Mouse (Mus musculus): ENCODE measurements around the gene Mepce. TPM values are rescaled to one million over a fixed set of nuclear protein-coding genes. Genes with fewer than 3 reads are reported as not detected.

Mepce gene
- polyA plus RNA-seq, 1 experiment: 81.9 TPM

- DNase-seq: no peak
- no peak overlapping the region for H3K4me3 ChIP-seq (ENCODE audit: control insufficient read depth, insufficient read depth, low read length)
- no peak overlapping the region for H3K27ac ChIP-seq (ENCODE audit: control insufficient read depth, insufficient read depth, low read length)
These were observed 42.8 kb upstream of the Mepce start for GRCm38 (mm10) chr5:137830238-137830637.

DNA sequence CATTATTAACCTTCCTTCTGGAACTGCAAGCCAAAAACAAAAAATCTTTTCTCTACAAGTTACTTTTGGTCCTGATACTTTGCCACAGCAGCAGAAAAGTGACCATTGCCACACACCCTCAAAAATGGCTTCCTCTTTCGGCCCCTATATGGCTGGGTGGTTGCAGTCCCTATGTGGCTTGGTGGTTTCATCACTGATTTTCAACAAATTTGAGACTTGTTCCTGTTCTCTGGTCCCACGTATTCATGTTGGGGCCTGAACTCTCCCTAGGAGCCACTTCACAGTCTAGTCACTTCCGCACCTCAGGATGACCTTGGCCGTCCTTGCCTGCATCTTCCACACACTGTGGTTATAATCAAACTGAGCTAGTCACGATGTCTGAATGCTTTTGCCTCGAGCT, 41.2 kb upstream of the Mepce start:
- Histone ChIP-seq H3K27ac (ENCODE audit: control insufficient read depth, insufficient read depth, low read length) (no peak overlapping the region), H3K4me1 (replicated peaks; ENCODE audit: control insufficient read depth, insufficient read depth, low read length) (no peaks in the 10 kb centered on the region), H3K36me3 (ENCODE audit: control insufficient read depth, insufficient read depth, low read length) (no peaks in the 10 kb centered on the region), H3K27me3 (ENCODE audit: control insufficient read depth, insufficient read depth, low read length) (no peaks in the 10 kb centered on the region), H3K4me3 (ENCODE audit: control insufficient read depth, insufficient read depth, low read length) (no peak overlapping the region)
- DNase-seq: no peak
- WGBS: 78% methylated on average over 6 of the region's 6 CpGs
- no peak for TF ChIP-seq CTCF (IDR thresholded peaks at IDR 0.05; ENCODE audit: borderline replicate concordance, control insufficient read depth, extremely low read depth, insufficient read depth, low read length, poor library complexity)
- TF ChIP-seq POLR2A (IDR thresholded peaks at IDR 0.05; ENCODE audit: control insufficient read depth, extremely low read depth, insufficient read depth, low read length, poor library complexity): no peak

More at GRCm38 (mm10) chr5:137830238-137830637, 42.8 kb upstream of the Mepce start:
- TF ChIP-seq CTCF (IDR thresholded peaks at IDR 0.05; ENCODE audit: borderline replicate concordance, control insufficient read depth, extremely low read depth, insufficient read depth, low read length, poor library complexity) (no peak), POLR2A (IDR thresholded peaks at IDR 0.05; ENCODE audit: control insufficient read depth, extremely low read depth, insufficient read depth, low read length, poor library complexity) (no peak)
- WGBS: 55% methylated on average over 7 of the region's 7 CpGs
- H3K4me1 ChIP-seq (replicated peaks; ENCODE audit: control insufficient read depth, insufficient read depth, low read length): no peaks in the 10 kb centered on the region
- no peaks in the 10 kb centered on the region for H3K27me3 ChIP-seq (ENCODE audit: control insufficient read depth, insufficient read depth, low read length)
- H3K36me3 ChIP-seq (ENCODE audit: control insufficient read depth, insufficient read depth, low read length): no peaks in the 10 kb centered on the region

- Histone ChIP-seq H3K4me1 (replicated peaks; ENCODE audit: control insufficient read depth, insufficient read depth, low read length) (no peaks in the 10 kb centered on the region), H3K4me3 (ENCODE audit: control insufficient read depth, insufficient read depth, low read length) (no peak overlapping the region), H3K27ac (ENCODE audit: control insufficient read depth, insufficient read depth, low read length) (no peak overlapping the region), H3K36me3 (ENCODE audit: control insufficient read depth, insufficient read depth, low read length) (no peaks in the 10 kb centered on the region), H3K27me3 (ENCODE audit: control insufficient read depth, insufficient read depth, low read length) (no peaks in the 10 kb centered on the region)
- DNase-seq: no peak
- TF ChIP-seq POLR2A (IDR thresholded peaks at IDR 0.05; ENCODE audit: control insufficient read depth, extremely low read depth, insufficient read depth, low read length, poor library complexity) (no peak), CTCF (IDR thresholded peaks at IDR 0.05; ENCODE audit: borderline replicate concordance, control insufficient read depth, extremely low read depth, insufficient read depth, low read length, poor library complexity) (no peak)
- 63% methylated on average over 7 of the region's 7 CpGs for WGBS
These were observed 39.0 kb upstream of the Mepce start for GRCm38 (mm10) chr5:137826421-137826820.

DNA sequence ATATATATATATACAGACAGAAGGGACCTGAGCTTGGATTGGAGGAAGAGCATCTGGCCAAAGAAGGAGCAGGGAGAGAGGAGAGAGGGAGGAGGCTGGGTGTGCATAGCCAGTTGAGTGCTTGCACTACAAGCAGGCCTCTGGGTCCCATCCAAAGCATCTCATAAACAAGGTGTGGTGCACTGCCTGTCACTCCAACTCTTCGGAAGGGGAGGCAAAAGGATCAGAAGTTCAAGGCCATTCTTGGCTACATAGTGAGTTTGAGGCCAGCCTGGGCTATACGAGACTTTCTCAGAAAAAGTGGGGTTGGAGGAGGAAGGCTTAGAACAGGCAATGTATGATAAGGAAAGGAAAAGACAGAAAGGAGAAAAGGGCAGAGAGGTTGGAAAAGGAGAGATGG, 38.5 kb upstream of the Mepce start:
- WGBS: 95% methylated on average over 2 of the region's 2 CpGs
- H3K4me3 ChIP-seq (ENCODE audit: control insufficient read depth, insufficient read depth, low read length): no peak overlapping the region
- TF ChIP-seq CTCF (IDR thresholded peaks at IDR 0.05; ENCODE audit: borderline replicate concordance, control insufficient read depth, extremely low read depth, insufficient read depth, low read length, poor library complexity) (no peak), POLR2A (IDR thresholded peaks at IDR 0.05; ENCODE audit: control insufficient read depth, extremely low read depth, insufficient read depth, low read length, poor library complexity) (no peak)
- DNase-seq: no peak
- H3K36me3 ChIP-seq (ENCODE audit: control insufficient read depth, insufficient read depth, low read length): no peaks in the 10 kb centered on the region
- no peak overlapping the region for H3K27ac ChIP-seq (ENCODE audit: control insufficient read depth, insufficient read depth, low read length)
- no peaks in the 10 kb centered on the region for H3K4me1 ChIP-seq (replicated peaks; ENCODE audit: control insufficient read depth, insufficient read depth, low read length)
- H3K27me3 ChIP-seq (ENCODE audit: control insufficient read depth, insufficient read depth, low read length): no peaks in the 10 kb centered on the region

DNA sequence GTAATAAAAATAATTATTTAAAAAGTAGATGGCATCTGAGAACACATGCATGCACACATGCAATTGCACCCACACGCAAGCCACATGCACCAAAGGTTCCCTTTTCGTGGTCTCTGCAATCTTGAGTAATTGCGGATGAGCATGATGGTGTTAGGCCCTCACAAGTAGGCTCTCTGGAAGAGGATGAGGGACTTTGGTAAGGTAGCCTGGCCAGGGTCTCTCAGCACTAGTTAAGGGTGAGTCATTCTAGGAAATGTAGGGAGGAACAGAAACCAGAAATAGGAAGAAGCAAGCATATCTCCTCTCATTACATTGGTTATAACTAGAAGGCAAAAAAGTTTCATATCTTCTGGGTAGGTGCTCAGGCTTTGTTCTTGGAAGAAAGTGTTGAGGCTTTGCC, 37.6 kb upstream of the Mepce start:
- DNase-seq: no peak
- Histone ChIP-seq H3K27ac (ENCODE audit: control insufficient read depth, insufficient read depth, low read length) (no peak overlapping the region), H3K4me3 (ENCODE audit: control insufficient read depth, insufficient read depth, low read length) (no peak overlapping the region), H3K4me1 (replicated peaks; ENCODE audit: control insufficient read depth, insufficient read depth, low read length) (no peaks in the 10 kb centered on the region), H3K27me3 (ENCODE audit: control insufficient read depth, insufficient read depth, low read length) (no peaks in the 10 kb centered on the region), H3K36me3 (ENCODE audit: control insufficient read depth, insufficient read depth, low read length) (no peaks in the 10 kb centered on the region)
- TF ChIP-seq POLR2A (IDR thresholded peaks at IDR 0.05; ENCODE audit: control insufficient read depth, extremely low read depth, insufficient read depth, low read length, poor library complexity) (no peak), CTCF (IDR thresholded peaks at IDR 0.05; ENCODE audit: borderline replicate concordance, control insufficient read depth, extremely low read depth, insufficient read depth, low read length, poor library complexity) (no peak)
- WGBS: 61% methylated on average over 3 of the region's 3 CpGs

- Histone ChIP-seq H3K4me1 (replicated peaks; ENCODE audit: control insufficient read depth, insufficient read depth, low read length) (no peaks in the 10 kb centered on the region), H3K36me3 (ENCODE audit: control insufficient read depth, insufficient read depth, low read length) (no peaks in the 10 kb centered on the region), H3K27ac (ENCODE audit: control insufficient read depth, insufficient read depth, low read length) (no peak overlapping the region), H3K27me3 (ENCODE audit: control insufficient read depth, insufficient read depth, low read length) (no peaks in the 10 kb centered on the region), H3K4me3 (ENCODE audit: control insufficient read depth, insufficient read depth, low read length) (no peak overlapping the region)
- WGBS: 50% methylated on average over 6 of the region's 6 CpGs
- TF ChIP-seq POLR2A (IDR thresholded peaks at IDR 0.05; ENCODE audit: control insufficient read depth, extremely low read depth, insufficient read depth, low read length, poor library complexity) (no peak), CTCF (IDR thresholded peaks at IDR 0.05; ENCODE audit: borderline replicate concordance, control insufficient read depth, extremely low read depth, insufficient read depth, low read length, poor library complexity) (no peak)
- DNase-seq: no peak
These were observed 36.1 kb upstream of the Mepce start for GRCm38 (mm10) chr5:137823455-137824045.

DNA sequence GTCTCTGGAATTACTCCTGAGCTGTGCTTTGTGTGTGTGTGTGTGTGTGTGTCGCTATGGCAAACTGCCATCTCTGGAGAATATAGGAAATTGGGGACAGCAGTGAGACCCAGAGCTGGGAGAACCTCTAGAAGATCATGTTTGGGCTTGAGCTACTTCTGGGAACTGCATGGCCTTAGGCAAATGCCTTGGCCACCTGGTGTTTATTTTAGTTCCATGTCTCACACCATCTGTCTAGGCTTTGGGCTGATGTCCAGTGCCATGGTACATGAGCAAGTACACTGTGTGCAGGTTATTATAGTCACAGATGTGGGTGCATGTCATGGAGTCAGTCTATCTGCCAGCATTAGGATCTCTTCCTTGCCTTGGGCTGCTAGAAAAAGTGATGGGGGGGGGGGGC, 35.1 kb upstream of the Mepce start:
- Histone ChIP-seq H3K36me3 (ENCODE audit: control insufficient read depth, insufficient read depth, low read length) (no peaks in the 10 kb centered on the region), H3K4me3 (ENCODE audit: control insufficient read depth, insufficient read depth, low read length) (no peak overlapping the region), H3K27ac (ENCODE audit: control insufficient read depth, insufficient read depth, low read length) (no peak overlapping the region), H3K4me1 (replicated peaks; ENCODE audit: control insufficient read depth, insufficient read depth, low read length) (no peaks in the 10 kb centered on the region), H3K27me3 (ENCODE audit: control insufficient read depth, insufficient read depth, low read length) (no peaks in the 10 kb centered on the region)
- TF ChIP-seq POLR2A (IDR thresholded peaks at IDR 0.05; ENCODE audit: control insufficient read depth, extremely low read depth, insufficient read depth, low read length, poor library complexity) (no peak), CTCF (IDR thresholded peaks at IDR 0.05; ENCODE audit: borderline replicate concordance, control insufficient read depth, extremely low read depth, insufficient read depth, low read length, poor library complexity) (no peak)
- DNase-seq: no peak
- WGBS: 96% methylated on average over 1 of the region's 1 CpGs
